Mouse (Mus musculus) intestine, embryonic 15.5 days (tissue): ENCODE measurements around the gene Gm48552. TPM values are rescaled to one million over a fixed set of nuclear protein-coding genes. Genes with fewer than 3 reads are reported as not detected.

ENCODE experiments used
- ATAC-seq: fragments of 200-750 bp; cut with Nextera tagmentation; 2 replicates; pipeline ENCODE4 v1.8.0; 2017; ENCODE audit warnings: moderate TSS enrichment, moderate library complexity
- H3K27ac ChIP-seq: fragments of 300-500 bp; sonication (generic); 2 replicates; pipeline ENCODE4 v1.5.1; 2015; ENCODE audit warnings: mild to moderate bottlenecking, inconsistent platforms
- H3K27me3 ChIP-seq: fragments of 300-500 bp; sonication (generic); replicated peaks from 2 replicates; pipeline ENCODE4 v1.6.1; 2015; ENCODE audit warnings: inconsistent platforms
- H3K36me3 ChIP-seq: fragments of 300-500 bp; sonication (generic); 2 replicates; pipeline ENCODE4 v1.6.1; 2015; ENCODE audit warnings: inconsistent platforms
- H3K4me1 ChIP-seq: fragments of 300-500 bp; sonication (generic); replicated peaks from 2 replicates; pipeline ENCODE4 v1.6.1; 2015; ENCODE audit warnings: inconsistent platforms
- H3K4me2 ChIP-seq: fragments of 300-500 bp; sonication (generic); replicated peaks from 2 replicates; pipeline ENCODE4 v1.6.1; 2015; ENCODE audit warnings: mild to moderate bottlenecking, inconsistent platforms
- H3K4me3 ChIP-seq: fragments of 300-500 bp; sonication (generic); replicated peaks from 2 replicates; pipeline ENCODE4 v1.5.1; 2015; ENCODE audit warnings: inconsistent platforms
- H3K9ac ChIP-seq: fragments of 300-500 bp; sonication (generic); 2 replicates; pipeline ENCODE4 v1.6.1; 2015; ENCODE audit warnings: inconsistent platforms
- H3K9me3 ChIP-seq: fragments of 300-500 bp; sonication (generic); 2 replicates; pipeline ENCODE4 v1.6.1; 2016; ENCODE audit warnings: inconsistent platforms
- WGBS: fragments of 180-500 bp; shearing (Covaris S2); methylation state at CpG from one replicate; pipeline ENCODE4 v1.1.7; 2015; 5-methylcytosine and 5-hydroxymethylcytosine counted together
- polyA plus RNA-seq: library from polyadenylated mRNA; unstranded; fragments of >200 nt; fragmentation: Nextera tagmentation; extraction: Ambion mirVana; gene quantifications from 2 replicates; pipeline ENCODE4 v1.2.1, GENCODE M21; 2015

The Gm48552 gene
- polyA plus RNA-seq, 1 experiment from 2014 or later, result 1.4 TPM

DNA sequence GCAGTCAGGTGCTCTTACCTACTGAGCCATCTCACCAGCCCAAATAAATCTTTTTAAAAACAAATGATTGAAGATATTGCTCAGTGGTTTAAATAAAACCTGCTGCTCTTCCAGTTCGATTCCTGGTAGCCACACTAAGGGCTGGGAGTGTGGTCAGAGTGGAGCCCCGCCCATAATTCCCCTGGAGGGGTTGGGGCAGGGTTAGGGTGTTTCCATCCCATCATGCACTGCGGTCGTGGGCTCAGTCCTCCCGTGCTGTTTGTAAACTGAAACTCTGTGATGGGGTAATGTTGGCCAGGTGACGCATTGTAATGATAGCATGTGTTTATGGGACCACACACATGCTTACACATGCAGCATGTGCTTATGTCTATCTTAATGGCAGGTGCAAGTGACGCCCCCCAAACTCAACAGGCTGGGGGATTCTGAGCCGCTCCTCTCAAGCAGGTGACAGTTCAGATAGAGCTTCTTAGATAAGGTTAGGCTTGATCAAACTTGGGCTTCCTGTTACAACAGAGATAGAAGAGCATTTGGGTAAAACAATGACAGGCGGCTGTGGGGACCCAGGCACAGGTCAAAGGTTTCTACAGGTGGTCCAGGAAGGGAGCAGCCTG, 37.0 kb upstream of the Gm48552 start:
- H3K4me2 ChIP-seq, result peak overlapping the region; percentile 35; the same call in 1 of the 2 replicates
- H3K9me3 ChIP-seq, result no peaks in the 10 kb centered on the region
- no peak overlapping the region for H3K4me3 ChIP-seq
- no peaks in the 10 kb centered on the region for H3K27me3 ChIP-seq
- H3K27ac ChIP-seq, result peak overlapping the region; percentile 40; the same call in 1 of the 2 replicates
- H3K36me3 ChIP-seq, result 0 out of 2 replicates have a peak, but pooled peaks cover 6% of the 10 kb centered on the region
- 14% methylated on average over 9 of the region's 9 CpGs for WGBS
- peaks cover 37% of the 10 kb centered on the region for H3K4me1 ChIP-seq
- ATAC-seq, result no peak
- H3K9ac ChIP-seq, result no peak overlapping the region; the same call in 1 of the 2 replicates

GRCm38 (mm10) chr10:81354738-81355477, 33.9 kb upstream of the Gm48552 start:
- H3K27ac ChIP-seq, result no peak overlapping the region
- peak overlapping the region; percentile 13; the same call in 1 of the 2 replicates for H3K9ac ChIP-seq
- WGBS, result 74% methylated on average over 9 of the region's 9 CpGs
- no peaks in the 10 kb centered on the region for H3K27me3 ChIP-seq
- H3K36me3 ChIP-seq, result no peaks in the 10 kb centered on the region
- no peak for ATAC-seq
- H3K4me3 ChIP-seq, result no peak overlapping the region
- no peaks in the 10 kb centered on the region for H3K9me3 ChIP-seq
- no peak overlapping the region for H3K4me2 ChIP-seq
- peaks cover 35% of the 10 kb centered on the region for H3K4me1 ChIP-seq

GRCm38 (mm10) chr10:81355533-81355932, 33.3 kb upstream of the Gm48552 start:
- no peak for ATAC-seq

DNA sequence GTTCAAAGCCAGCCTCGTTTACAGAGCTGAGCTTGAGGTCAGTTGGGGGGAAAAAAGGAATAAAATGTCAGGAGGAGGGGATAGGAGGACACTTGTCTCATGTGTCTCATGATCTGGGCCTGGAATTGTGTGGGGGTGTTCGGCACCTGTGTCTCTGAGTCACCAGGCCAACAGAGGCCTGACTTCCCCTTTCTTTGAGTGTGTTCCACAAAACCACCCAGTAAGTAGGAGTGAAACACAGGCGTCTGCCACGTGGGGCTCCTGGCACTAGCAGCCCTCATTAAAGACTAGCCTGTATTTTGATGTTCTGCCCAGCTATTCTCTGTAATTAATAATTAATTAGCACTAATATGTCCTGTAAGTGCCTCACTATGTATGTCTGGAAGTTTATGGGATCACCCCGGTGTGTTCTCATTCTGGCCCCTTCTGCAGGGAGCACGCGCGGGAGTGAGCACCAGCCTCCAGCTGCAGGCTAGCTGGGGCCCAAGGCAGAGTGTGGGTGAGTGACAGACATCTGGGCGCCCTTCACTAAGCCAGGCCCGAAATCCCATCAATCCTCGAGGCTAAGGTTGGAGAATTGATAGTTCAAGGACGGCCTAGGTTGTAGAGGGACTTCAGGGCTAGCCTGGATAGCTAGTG, 32.3 kb upstream of the Gm48552 start:
- Histone ChIP-seq H3K4me1 (peaks cover 42% of the 10 kb centered on the region), H3K27ac (no peak overlapping the region), H3K9me3 (no peaks in the 10 kb centered on the region), H3K36me3 (peaks cover 3% of the 10 kb centered on the region; the same call in 1 of the 2 replicates), H3K4me2 (peak overlapping the region; percentile 99), H3K4me3 (no peak overlapping the region), H3K27me3 (no peaks in the 10 kb centered on the region), H3K9ac (no peak overlapping the region)
- ATAC-seq, result no peak
- WGBS, result 54% methylated on average over 12 of the region's 12 CpGs

More at GRCm38 (mm10) chr10:81355533-81355932, 33.3 kb upstream of the Gm48552 start:
- 88% methylated on average over 4 of the region's 4 CpGs for WGBS
- H3K4me2 ChIP-seq, result no peak overlapping the region
- no peak overlapping the region for H3K9ac ChIP-seq
- H3K27ac ChIP-seq, result no peak overlapping the region
- H3K27me3 ChIP-seq, result no peaks in the 10 kb centered on the region
- H3K9me3 ChIP-seq, result no peaks in the 10 kb centered on the region
- no peaks in the 10 kb centered on the region for H3K36me3 ChIP-seq
- H3K4me3 ChIP-seq, result no peak overlapping the region
- H3K4me1 ChIP-seq, result peaks cover 38% of the 10 kb centered on the region

DNA sequence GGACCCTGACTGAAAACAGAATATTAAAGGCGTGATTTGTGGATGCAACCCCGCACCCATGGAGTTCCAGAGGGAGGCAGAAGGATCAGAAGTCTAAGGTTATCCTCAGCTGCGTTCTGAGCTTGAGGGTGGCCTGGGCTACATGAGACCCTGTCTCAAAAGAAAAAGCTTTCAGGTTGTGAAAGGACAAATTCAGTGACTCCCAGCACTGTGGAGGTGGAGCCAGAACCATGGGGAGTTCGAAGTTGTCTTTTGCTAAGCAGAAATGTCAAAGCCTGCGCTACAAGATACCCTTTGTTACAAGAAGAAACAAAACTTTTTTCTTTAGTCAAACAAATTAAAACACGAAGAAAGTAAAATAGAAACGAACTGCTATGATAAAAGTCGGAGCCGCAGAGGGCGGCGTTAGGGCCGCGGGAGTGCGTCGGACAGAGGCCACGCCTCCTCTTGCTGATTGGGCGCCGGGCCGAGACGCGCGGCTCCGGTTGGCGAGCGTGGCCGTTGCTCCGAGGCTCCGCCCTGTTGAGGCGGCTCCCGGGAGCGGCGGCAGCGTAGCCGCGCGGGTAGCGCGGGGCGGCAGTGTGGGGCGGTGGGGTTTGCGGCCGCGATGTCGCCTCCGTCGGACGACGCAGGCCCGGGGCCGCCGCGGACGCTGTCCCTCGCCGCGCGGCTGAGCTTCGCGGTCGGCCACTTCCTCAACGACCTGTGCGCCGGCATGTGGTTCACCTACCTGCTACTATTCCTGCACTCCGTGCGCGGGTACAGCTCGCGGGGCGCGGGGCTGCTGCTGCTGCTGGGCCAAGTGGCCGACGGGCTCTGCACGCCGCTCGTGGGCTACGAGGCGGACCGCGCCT, 31.6 kb upstream of the Gm48552 start, which contains the start of gene Mfsd12:
Gene Mfsd12 (plus strand): TSS at position 501 of the 854 bp plus-strand sequence.
- H3K4me3 ChIP-seq, result peak within 1 kb of the TSS; percentile 88
- ATAC-seq, result peak; percentile 90
- H3K4me1 ChIP-seq, result peaks cover 37% of the 10 kb centered on the region
- no peaks in the 10 kb centered on the region for H3K27me3 ChIP-seq
- H3K36me3 ChIP-seq, result peaks cover 3% of the 10 kb centered on the region; the same call in 1 of the 2 replicates
- 2% methylated on average over 79 of the region's 79 CpGs for WGBS
- peak within 1 kb of the TSS; percentile 59 for H3K27ac ChIP-seq
- peak within 1 kb of the TSS; percentile 99 for H3K4me2 ChIP-seq
- H3K9ac ChIP-seq, result peak within 1 kb of the TSS; percentile 91
- no peaks in the 10 kb centered on the region for H3K9me3 ChIP-seq

- Histone ChIP-seq H3K9me3 (no peaks in the 10 kb centered on the region), H3K4me3 (peak overlapping the region; percentile 88), H3K36me3 (peaks cover 3% of the 10 kb centered on the region; the same call in 1 of the 2 replicates), H3K4me2 (peak overlapping the region; percentile 99), H3K9ac (peak overlapping the region; percentile 91), H3K27ac (peak overlapping the region; percentile 59), H3K27me3 (0 out of 2 replicates have a peak, but pooled peaks cover under 1% of the 10 kb centered on the region), H3K4me1 (peaks cover 44% of the 10 kb centered on the region)
- 35% methylated on average over 4 of the region's 4 CpGs for WGBS
- ATAC-seq, result no peak
Measured at GRCm38 (mm10) chr10:81358209-81358608, 30.6 kb upstream of the Gm48552 start.

DNA sequence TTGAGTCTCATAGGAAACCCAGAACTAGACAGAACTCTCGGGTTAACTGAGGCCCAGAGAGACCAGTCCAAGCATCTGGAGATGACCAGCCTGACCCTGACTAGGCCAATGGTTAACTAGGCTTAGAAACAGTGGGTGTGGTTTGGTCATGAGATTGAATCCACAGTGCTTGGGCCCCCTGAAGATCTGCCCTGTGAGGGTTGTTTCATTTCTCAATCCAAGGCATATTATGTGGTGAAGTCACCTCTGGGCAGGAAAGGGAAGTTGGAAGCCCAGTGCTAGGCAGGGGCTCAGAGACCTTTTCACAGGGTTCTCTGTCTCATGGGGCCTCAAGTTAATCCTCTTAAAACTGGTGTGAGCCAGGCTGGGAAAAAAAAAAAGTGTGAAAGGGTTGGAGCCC, 30.0 kb upstream of the Gm48552 start:
- Histone ChIP-seq H3K4me2 (peak overlapping the region; percentile 99), H3K36me3 (peaks cover 3% of the 10 kb centered on the region; the same call in 1 of the 2 replicates), H3K9ac (peak overlapping the region; percentile 91; the same call in 1 of the 2 replicates), H3K4me1 (peaks cover 50% of the 10 kb centered on the region), H3K27ac (peak overlapping the region; percentile 59), H3K4me3 (peak overlapping the region; percentile 88; the same call in 1 of the 2 replicates), H3K27me3 (peaks cover 7% of the 10 kb centered on the region), H3K9me3 (no peaks in the 10 kb centered on the region)
- 63% methylated on average over 1 of the region's 1 CpGs for WGBS
- ATAC-seq, result peak; percentile 24

- H3K27ac ChIP-seq, result no peak overlapping the region
- ATAC-seq, result no peak
Measured at GRCm38 (mm10) chr10:81360721-81361120, 28.1 kb upstream of the Gm48552 start.

GRCm38 (mm10) chr10:81362336-81362949, 26.4 kb upstream of the Gm48552 start:
- Histone ChIP-seq H3K4me2 (no peak overlapping the region; the same call in 1 of the 2 replicates), H3K4me1 (peaks cover 69% of the 10 kb centered on the region), H3K4me3 (no peak overlapping the region), H3K27ac (0 out of 2 replicates have a peak overlapping the region, but pooled peaks have one; percentile 29), H3K9ac (no peak overlapping the region), H3K36me3 (peaks cover 12% of the 10 kb centered on the region), H3K27me3 (peaks cover 10% of the 10 kb centered on the region), H3K9me3 (no peaks in the 10 kb centered on the region)
- ATAC-seq, result peak; percentile 11; the same call in 1 of the 2 replicates
- 69% methylated on average over 12 of the region's 12 CpGs for WGBS

More at GRCm38 (mm10) chr10:81360721-81361120, 28.1 kb upstream of the Gm48552 start:
- Histone ChIP-seq H3K4me2 (no peak overlapping the region; the same call in 1 of the 2 replicates), H3K4me3 (no peak overlapping the region), H3K4me1 (peaks cover 69% of the 10 kb centered on the region), H3K9me3 (no peaks in the 10 kb centered on the region), H3K9ac (peak overlapping the region; percentile 12; the same call in 1 of the 2 replicates), H3K27me3 (peaks cover 10% of the 10 kb centered on the region), H3K36me3 (peaks cover 3% of the 10 kb centered on the region; the same call in 1 of the 2 replicates)
- WGBS, result 56% methylated on average over 8 of the region's 8 CpGs

DNA sequence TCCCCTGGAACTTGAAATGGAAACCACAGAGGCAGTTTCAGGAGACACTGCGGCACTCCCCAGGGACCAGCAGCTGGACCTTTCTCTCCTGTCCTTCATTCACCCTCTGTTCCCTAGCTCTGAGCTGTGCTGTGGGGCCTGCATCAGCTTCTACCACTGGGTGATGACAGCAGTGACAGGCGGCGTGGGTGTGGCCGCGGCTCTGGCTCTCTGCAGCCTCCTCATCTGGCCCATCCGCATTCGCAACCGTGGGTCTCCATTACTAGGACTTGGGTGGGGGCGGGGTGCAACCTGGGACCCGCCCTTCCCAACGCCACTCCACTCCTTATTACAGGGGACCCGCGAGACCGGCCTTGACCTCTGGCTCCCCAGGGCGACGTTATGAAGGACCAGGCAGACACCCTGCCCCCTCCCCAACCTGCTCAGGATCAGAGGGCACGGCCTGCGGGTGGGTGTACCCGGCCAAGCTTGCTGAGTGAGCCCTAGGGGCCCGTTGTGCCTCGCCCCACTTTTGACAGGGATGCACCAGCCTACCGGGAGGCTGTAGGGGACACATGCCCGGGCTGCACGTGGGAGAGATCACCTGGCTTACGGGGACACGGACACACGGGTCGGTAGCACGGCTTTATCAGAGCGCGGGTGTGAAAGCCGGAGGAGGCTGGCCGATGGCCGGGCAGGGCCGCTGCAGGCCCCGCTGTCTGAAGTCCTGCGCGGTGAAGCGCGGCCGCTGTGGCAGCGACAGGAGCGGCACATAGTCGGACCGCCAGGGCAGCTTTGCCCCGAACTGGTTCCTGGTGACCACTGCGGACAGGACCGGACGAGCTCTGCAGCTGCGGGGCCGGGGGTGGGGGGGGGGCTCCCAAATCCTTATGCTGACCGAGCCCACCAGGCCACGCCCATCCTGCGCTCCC, 25.1 kb upstream of the Gm48552 start:
- Histone ChIP-seq H3K4me3 (peak overlapping the region; percentile 25), H3K4me1 (peaks cover 59% of the 10 kb centered on the region), H3K27me3 (peaks cover 10% of the 10 kb centered on the region), H3K4me2 (peak overlapping the region; percentile 66), H3K27ac (no peak overlapping the region), H3K9ac (peak overlapping the region; percentile 44), H3K36me3 (peaks cover 24% of the 10 kb centered on the region), H3K9me3 (no peaks in the 10 kb centered on the region)
- ATAC-seq, result no peak
- 13% methylated on average over 53 of the region's 54 CpGs for WGBS
